Mouse (Mus musculus) liver, embryonic 14.5 days (tissue): ENCODE measurements around the gene Ier3.

Source experiments
- CTCF ChIP-seq: IDR thresholded peaks from 2 replicates; pipeline ENCODE4 v1.5.1; 2016; ENCODE audit warnings: antibody characterized with exemption, low read depth, control low read depth
- EP300 ChIP-seq: IDR thresholded peaks from 2 replicates; pipeline ENCODE4 v1.6.1; 2016; ENCODE audit warnings: antibody characterized with exemption, low read depth

- TF ChIP-seq EP300 (no peak), CTCF (no peak)
Observed at GRCm38 (mm10) chr17:35796835-35797234, 24.6 kb upstream of the Ier3 start.
